Mouse (Mus musculus): ENCODE measurements around the gene Ppp2r5a.

The Ppp2r5a gene

GRCm38 (mm10) chr1:191380843-191381242 lies 22.2 kb downstream of the Ppp2r5a start:
- DNase-seq (ENCODE audit: low spot score) = no peak

GRCm38 (mm10) chr1:191378080-191378479 lies 25.0 kb downstream of the Ppp2r5a start:
- no peak for DNase-seq (ENCODE audit: low spot score)

- no peak for DNase-seq (ENCODE audit: low spot score)
Measured at GRCm38 (mm10) chr1:191375644-191375998, 27.5 kb downstream of the Ppp2r5a start.

- no peak for DNase-seq (ENCODE audit: low spot score)
Measured at GRCm38 (mm10) chr1:191374993-191375643, 28.0 kb downstream of the Ppp2r5a start.

- DNase-seq (ENCODE audit: low spot score) = no peak
Measured at GRCm38 (mm10) chr1:191369140-191369539, 33.9 kb downstream of the Ppp2r5a start.

GRCm38 (mm10) chr1:191368193-191368592 lies 34.9 kb downstream of the Ppp2r5a start:
- no peak for DNase-seq (ENCODE audit: low spot score)

GRCm38 (mm10) chr1:191364477-191364876 lies 38.6 kb downstream of the Ppp2r5a start:
- no peak for DNase-seq (ENCODE audit: low spot score)

- DNase-seq (ENCODE audit: low spot score) = no peak
Measured at GRCm38 (mm10) chr1:191362412-191362811, 40.7 kb downstream of the Ppp2r5a start.

- DNase-seq (ENCODE audit: low spot score) = no peak
Measured at GRCm38 (mm10) chr1:191359478-191359877, 43.6 kb downstream of the Ppp2r5a start.

GRCm38 (mm10) chr1:191356936-191357335 lies 46.1 kb downstream of the Ppp2r5a start:
- DNase-seq (ENCODE audit: low spot score) = no peak

- no peak for DNase-seq (ENCODE audit: low spot score)
Measured at GRCm38 (mm10) chr1:191353836-191354235, 49.2 kb downstream of the Ppp2r5a start.

GRCm38 (mm10) chr1:191352786-191353488 lies 50.1 kb downstream of the Ppp2r5a start:
- DNase-seq (ENCODE audit: low spot score) = peak; percentile 20

GRCm38 (mm10) chr1:191350355-191350754 lies 52.7 kb downstream of the Ppp2r5a start:
- DNase-seq (ENCODE audit: low spot score) = no peak

- DNase-seq (ENCODE audit: low spot score) = no peak
Measured at GRCm38 (mm10) chr1:191349486-191350037, 53.5 kb downstream of the Ppp2r5a start.

GRCm38 (mm10) chr1:191348996-191349395 lies 54.1 kb downstream of the Ppp2r5a start:
- no peak for DNase-seq (ENCODE audit: low spot score)

GRCm38 (mm10) chr1:191348592-191348991 lies 54.5 kb downstream of the Ppp2r5a start:
- no peak for DNase-seq (ENCODE audit: low spot score)

GRCm38 (mm10) chr1:191347602-191348001 lies 55.5 kb downstream of the Ppp2r5a start:
- no peak for DNase-seq (ENCODE audit: low spot score)

GRCm38 (mm10) chr1:191340530-191340929 lies 62.5 kb downstream of the Ppp2r5a start:
- DNase-seq (ENCODE audit: low spot score) = no peak

- no peak for DNase-seq (ENCODE audit: low spot score)
Measured at GRCm38 (mm10) chr1:191339876-191340275, 63.2 kb downstream of the Ppp2r5a start.

GRCm38 (mm10) chr1:191334500-191334899 lies 68.6 kb downstream of the Ppp2r5a start:
- DNase-seq (ENCODE audit: low spot score) = no peak

- DNase-seq (ENCODE audit: low spot score) = no peak
Measured at GRCm38 (mm10) chr1:191330356-191330755, 72.7 kb downstream of the Ppp2r5a start.

- no peak for DNase-seq (ENCODE audit: low spot score)
Measured at GRCm38 (mm10) chr1:191328019-191328441, 75.0 kb downstream of the Ppp2r5a start.

- no peak for DNase-seq (ENCODE audit: low spot score)
Measured at GRCm38 (mm10) chr1:191327258-191327657, 75.8 kb downstream of the Ppp2r5a start.
